Mouse (Mus musculus) cerebellum, postnatal 14 days (tissue): ENCODE measurements around the gene Cacna2d2.

ENCODE experiments used
- DNase-seq, 2 experiments: peaks; one replicate each; pipeline ENCODE4 v3.0.0; 2021; ENCODE audit warnings: mixed read lengths in 2 of 2

Cacna2d2 gene

GRCm38 (mm10) chr9:107541474-107542351 lies 142.3 kb downstream of the Cacna2d2 start, which contains the start of the genes Cyb561d2 and Nprl2:
Cyb561d2 (minus strand) TSS chr9:107542193.
Nprl2 (plus strand) TSS chr9:107542226.
- peak; percentile 95 to 96 for DNase-seq

- no peak for DNase-seq
Measured at GRCm38 (mm10) chr9:107542352-107542686, 142.9 kb downstream of the Cacna2d2 start.

- no peak for DNase-seq
Measured at GRCm38 (mm10) chr9:107542721-107543120, 143.3 kb downstream of the Cacna2d2 start.

GRCm38 (mm10) chr9:107543299-107543698 lies 143.9 kb downstream of the Cacna2d2 start:
- no peak for DNase-seq

GRCm38 (mm10) chr9:107544196-107544700 lies 144.8 kb downstream of the Cacna2d2 start:
- DNase-seq: no peak

GRCm38 (mm10) chr9:107544729-107545128 lies 145.3 kb downstream of the Cacna2d2 start:
- DNase-seq: no peak

- no peak for DNase-seq
Measured at GRCm38 (mm10) chr9:107545199-107545598, 145.8 kb downstream of the Cacna2d2 start.

GRCm38 (mm10) chr9:107545602-107546001 lies 146.2 kb downstream of the Cacna2d2 start:
- DNase-seq: peak; percentile 88 to 94

- DNase-seq: peak; percentile 56 to 76
Measured at GRCm38 (mm10) chr9:107547026-107547425, 147.6 kb downstream of the Cacna2d2 start, which contains the start of gene Zmynd10. Zmynd10 (plus strand) TSS chr9:107547298.

GRCm38 (mm10) chr9:107547957-107548356 lies 148.5 kb downstream of the Cacna2d2 start:
- no peak for DNase-seq

GRCm38 (mm10) chr9:107548820-107549219 lies 149.4 kb downstream of the Cacna2d2 start:
- no peak for DNase-seq

- DNase-seq: no peak
Measured at GRCm38 (mm10) chr9:107549297-107550074, 150.1 kb downstream of the Cacna2d2 start.

- DNase-seq: no peak
Measured at GRCm38 (mm10) chr9:107550491-107551116, 151.2 kb downstream of the Cacna2d2 start.

GRCm38 (mm10) chr9:107551117-107551889 lies 151.9 kb downstream of the Cacna2d2 start, which contains the start of gene Rassf1:
Rassf1 (plus strand) TSS chr9:107551555.
- peak in 1 of 2 experiments; percentile 42 for DNase-seq

- DNase-seq: no peak
Measured at GRCm38 (mm10) chr9:107551890-107552355, 152.5 kb downstream of the Cacna2d2 start.

- no peak for DNase-seq
Measured at GRCm38 (mm10) chr9:107552690-107553393, 153.4 kb downstream of the Cacna2d2 start.

- DNase-seq: peak in 1 of 2 experiments; percentile 61
Measured at GRCm38 (mm10) chr9:107553541-107554318, 154.3 kb downstream of the Cacna2d2 start.

GRCm38 (mm10) chr9:107554319-107554825 lies 155.0 kb downstream of the Cacna2d2 start:
- peak; percentile 96 to 97 for DNase-seq

GRCm38 (mm10) chr9:107555031-107555457 lies 155.6 kb downstream of the Cacna2d2 start:
- DNase-seq: no peak

GRCm38 (mm10) chr9:107555701-107556100 lies 156.3 kb downstream of the Cacna2d2 start:
- DNase-seq: no peak
